Mouse (Mus musculus) olfactory bulb, adult 2 months (tissue): Measurements from ENCODE around the gene Pkd1. TPM values are rescaled to one million over a fixed set of nuclear protein-coding genes. Genes with fewer than 3 reads are reported as not detected.

Experiments used
- H3K27ac ChIP-seq: fragments of 200-500 bp; 2 replicates; pipeline ENCODE4 v1.5.1; 2012; ENCODE audit warnings: low read depth, low read length; ENCODE audit not compliant: insufficient read depth
- H3K4me1 ChIP-seq: fragments of 200-500 bp; 2 replicates; pipeline ENCODE4 v1.6.1; 2012; ENCODE audit warnings: low read length; ENCODE audit not compliant: control insufficient read depth, insufficient read depth
- H3K4me3 ChIP-seq: fragments of 200-500 bp; 2 replicates; pipeline ENCODE4 v1.5.1; 2012; ENCODE audit warnings: mild to moderate bottlenecking, low read depth, low read length, moderate library complexity; ENCODE audit not compliant: insufficient read depth
- CTCF ChIP-seq: fragments of 200-500 bp; IDR thresholded peaks from 2 replicates; pipeline ENCODE4 v1.5.1; 2012; ENCODE audit warnings: low read depth, mild to moderate bottlenecking, low read length, moderate library complexity; ENCODE audit not compliant: insufficient read depth
- POLR2A ChIP-seq: fragments of 200-500 bp; IDR thresholded peaks from 2 replicates; pipeline ENCODE4 v1.6.1; 2012; ENCODE audit warnings: mild to moderate bottlenecking, low read depth, low read length, moderate library complexity; ENCODE audit not compliant: insufficient read depth
- WGBS: fragments of 180-500 bp; shearing (Covaris S2); methylation state at CpG from one replicate; pipeline ENCODE4 v1.1.7; 2018; 5-methylcytosine and 5-hydroxymethylcytosine counted together
- polyA plus RNA-seq: library from polyadenylated mRNA; stranded (reverse); fragments of >200 nt; gene quantifications from 2 replicates; pipeline ENCODE4 v1.2.4, GENCODE M21; 2012; ENCODE audit warnings: low replicate concordance; ENCODE audit not compliant: missing spikeins, insufficient read depth, insufficient read length

Pkd1 gene
- polyA plus RNA-seq, 1 experiment = not detected

DNA sequence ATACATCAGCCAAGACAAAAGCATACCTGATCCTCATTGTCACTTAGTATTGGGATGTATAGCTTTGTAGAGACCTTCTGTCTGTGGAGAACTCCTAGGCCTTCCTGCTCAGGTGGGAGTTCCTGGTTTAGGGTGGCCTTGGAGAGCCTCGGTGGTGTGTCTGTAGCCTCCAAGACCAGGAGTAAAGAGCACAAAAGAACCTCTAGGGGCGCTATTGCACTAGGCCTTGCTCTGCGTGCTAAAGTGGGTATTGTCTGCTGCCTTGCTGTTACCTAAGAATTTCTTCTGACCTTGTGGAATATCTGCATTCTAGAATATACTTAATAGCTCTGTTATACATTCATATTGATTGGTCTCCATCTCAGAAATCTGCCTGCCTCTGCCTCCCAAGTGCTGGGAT, 9.3 kb upstream of the Pkd1 start:
- 3% methylated on average over 3 of the region's 3 CpGs for WGBS
- H3K4me3 ChIP-seq = no peak overlapping the region
- H3K27ac ChIP-seq = no peak overlapping the region
- TF ChIP-seq POLR2A (no peak), CTCF (no peak)
- peaks cover 21% of the 10 kb centered on the region for H3K4me1 ChIP-seq

- TF ChIP-seq POLR2A (no peak), CTCF (no peak)
- WGBS = 14% methylated on average over 12 of the region's 12 CpGs
- Histone ChIP-seq H3K4me1 (peaks cover 10% of the 10 kb centered on the region), H3K4me3 (no peak overlapping the region), H3K27ac (no peak overlapping the region)
Measured at GRCm38 (mm10) chr17:24544613-24545012, 5.0 kb upstream of the Pkd1 start.

DNA sequence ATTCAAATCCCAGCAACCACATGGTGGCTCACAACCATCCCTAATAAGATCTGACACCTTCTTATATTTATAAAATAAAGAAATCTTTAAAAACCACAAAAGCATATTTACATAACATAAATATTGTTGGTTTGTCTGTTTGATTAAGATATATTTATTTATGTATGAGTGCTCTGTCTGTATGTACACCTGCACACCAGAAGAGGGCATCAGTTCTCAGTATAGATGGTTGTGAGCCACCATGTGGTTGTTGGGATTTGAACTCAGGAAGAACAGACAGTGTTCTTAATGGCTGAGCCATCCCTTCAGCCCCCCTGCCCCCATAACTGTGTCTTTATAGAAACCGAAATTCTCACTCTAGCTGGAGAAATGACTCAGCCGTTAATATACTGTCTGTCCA, 4.4 kb upstream of the Pkd1 start:
- WGBS = 61% methylated on average over 2 of the region's 2 CpGs
- Histone ChIP-seq H3K27ac (no peak overlapping the region), H3K4me3 (no peak overlapping the region), H3K4me1 (peaks cover 10% of the 10 kb centered on the region)
- TF ChIP-seq POLR2A (no peak), CTCF (no peak)

GRCm38 (mm10) chr17:24546234-24546633, 3.4 kb upstream of the Pkd1 start:
- peaks cover 10% of the 10 kb centered on the region for H3K4me1 ChIP-seq
- 92% methylated on average over 3 of the region's 3 CpGs for WGBS
- H3K4me3 ChIP-seq = no peak overlapping the region
- TF ChIP-seq CTCF (no peak), POLR2A (no peak)
- no peak overlapping the region for H3K27ac ChIP-seq

- no peak overlapping the region for H3K4me3 ChIP-seq
- H3K27ac ChIP-seq = no peak overlapping the region
- TF ChIP-seq POLR2A (no peak), CTCF (no peak)
- WGBS = 18% methylated on average over 9 of the region's 9 CpGs
- peaks cover 14% of the 10 kb centered on the region for H3K4me1 ChIP-seq
Measured at GRCm38 (mm10) chr17:24548435-24548834, 1.2 kb upstream of the Pkd1 start.

GRCm38 (mm10) chr17:24548921-24549617, 565 bp upstream of the Pkd1 start:
- H3K4me1 ChIP-seq = peaks cover 14% of the 10 kb centered on the region
- peak overlapping the region; percentile 76 for H3K4me3 ChIP-seq
- 8% methylated on average over 23 of the region's 23 CpGs for WGBS
- peak overlapping the region; percentile 78; the same call in 1 of the 2 replicates for H3K27ac ChIP-seq
- TF ChIP-seq POLR2A = no peak
- TF ChIP-seq CTCF = no peak

DNA sequence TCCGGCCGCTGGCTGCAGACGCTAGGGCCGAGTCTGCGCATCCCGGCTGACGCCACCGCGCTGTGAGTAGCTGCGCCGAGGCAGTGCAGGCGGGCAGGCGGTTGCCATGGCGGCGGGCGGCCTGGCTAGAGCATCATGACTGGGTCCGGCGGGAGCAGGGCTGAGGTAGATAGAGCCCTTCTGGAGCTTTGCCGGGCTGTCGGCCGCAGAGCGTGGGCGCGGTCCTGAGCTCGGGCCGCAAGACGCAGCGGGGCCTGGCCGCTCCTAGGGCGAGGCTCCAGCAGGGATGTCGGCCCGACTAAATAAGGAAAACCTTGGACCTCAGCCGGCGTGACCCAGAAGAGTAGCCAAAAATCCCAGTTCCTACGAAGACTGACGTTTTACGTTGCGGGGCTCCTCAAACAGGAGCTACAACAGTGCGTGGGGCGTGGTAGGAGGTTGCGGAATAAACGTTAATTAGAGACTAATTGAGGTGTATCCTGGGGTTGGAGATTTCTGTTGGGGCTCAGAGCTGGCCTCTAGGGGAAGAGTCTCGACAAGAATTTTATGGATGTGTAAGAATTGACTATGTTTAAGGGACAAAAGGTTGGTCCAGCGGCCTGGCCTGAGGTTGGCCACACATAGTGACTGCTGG, 899 bp downstream of the Pkd1 start:
- H3K27ac ChIP-seq = peak overlapping the region; percentile 69
- TF ChIP-seq CTCF (no peak), POLR2A (no peak)
- under 1% methylated on average over 44 of the region's 44 CpGs for WGBS
- H3K4me1 ChIP-seq = peaks cover 15% of the 10 kb centered on the region
- peak overlapping the region; percentile 76 for H3K4me3 ChIP-seq

DNA sequence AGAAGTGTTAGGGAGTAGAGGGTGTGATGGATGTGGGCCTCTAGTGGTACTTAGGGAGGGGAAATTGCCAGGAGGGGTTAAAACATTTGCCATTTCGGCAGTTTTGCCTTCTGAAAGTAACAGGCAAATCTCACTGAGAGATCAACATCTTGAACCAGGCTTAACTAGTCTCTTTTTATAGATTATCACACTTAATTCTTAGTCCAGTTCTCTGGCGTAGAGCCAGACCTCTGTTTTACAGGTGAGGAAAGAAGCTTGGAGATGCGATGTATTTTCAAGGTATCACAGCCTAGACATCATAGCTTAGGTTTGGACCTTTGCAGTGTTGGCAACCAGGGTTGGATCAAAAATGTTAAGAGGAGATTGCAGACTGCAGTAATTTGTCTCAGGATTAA, 1.4 kb downstream of the Pkd1 start:
- peak overlapping the region; percentile 69; the same call in 1 of the 2 replicates for H3K27ac ChIP-seq
- WGBS = 22% methylated on average over 3 of the region's 3 CpGs
- TF ChIP-seq POLR2A (no peak), CTCF (no peak)

DNA sequence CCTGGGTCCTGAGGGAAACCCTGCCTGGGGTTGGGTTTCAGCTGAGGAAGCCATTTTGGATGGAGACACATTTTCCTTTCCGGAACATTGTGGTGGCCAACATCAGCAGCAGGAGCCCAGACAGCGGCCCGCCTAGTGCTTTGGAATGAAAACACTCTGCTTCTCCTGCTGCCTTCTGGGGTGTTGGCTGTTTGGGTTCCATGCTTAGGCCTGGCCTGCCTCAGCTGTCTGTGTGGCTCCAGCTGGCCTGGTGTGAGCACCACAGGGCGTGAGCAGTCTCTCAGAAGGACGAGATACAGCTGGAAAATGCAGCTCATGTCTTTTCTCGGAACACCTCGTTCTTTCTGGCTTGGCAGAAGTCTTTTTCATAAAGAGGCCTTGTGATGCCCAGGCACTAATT, 7.5 kb downstream of the Pkd1 start:
- H3K27ac ChIP-seq = peak overlapping the region; percentile 96
- H3K4me1 ChIP-seq = peaks cover 24% of the 10 kb centered on the region
- WGBS = 53% methylated on average over 7 of the region's 7 CpGs
- TF ChIP-seq POLR2A = no peak
- TF ChIP-seq CTCF = no peak
- H3K4me3 ChIP-seq = no peak overlapping the region

More for the DNA sequence above, 1.4 kb downstream of the Pkd1 start:
- H3K4me3 ChIP-seq = peak overlapping the region; percentile 76
- H3K4me1 ChIP-seq = peaks cover 15% of the 10 kb centered on the region

DNA sequence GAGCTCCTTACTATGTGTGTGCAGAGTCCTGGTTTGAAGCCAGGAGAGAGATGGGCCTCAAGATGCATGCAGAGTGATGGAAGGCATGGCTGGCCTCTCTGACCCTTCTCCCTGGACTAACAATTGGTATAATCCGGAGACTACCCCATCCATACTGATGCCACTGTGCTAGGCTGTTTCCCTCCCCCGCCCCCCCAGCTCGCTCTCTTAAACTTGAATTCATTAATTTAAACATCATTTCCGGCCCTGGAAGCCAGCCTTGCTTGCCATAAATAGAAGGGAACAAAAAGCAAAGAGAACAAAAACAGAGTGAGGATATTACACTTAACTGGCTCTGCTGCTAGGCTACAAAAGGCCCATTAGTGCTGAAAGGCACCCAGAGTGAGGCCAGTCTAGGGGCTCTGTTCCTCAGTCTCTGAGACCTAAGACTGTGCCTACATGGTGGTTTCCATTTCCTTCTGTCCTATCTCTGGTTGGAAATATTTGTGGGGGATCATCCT, 9.0 kb downstream of the Pkd1 start:
- Histone ChIP-seq H3K4me3 (no peak overlapping the region), H3K27ac (peak overlapping the region; percentile 96), H3K4me1 (peaks cover 25% of the 10 kb centered on the region)
- WGBS = 2% methylated on average over 4 of the region's 4 CpGs
- TF ChIP-seq CTCF = no peak
- no peak for TF ChIP-seq POLR2A
